Mouse (Mus musculus) cerebellum, postnatal 4 days (tissue): ENCODE results near the gene Arfgef2.

Experiments
- DNase-seq, 2 experiments: peaks; one replicate each; pipeline ENCODE4 v3.0.0; 2022; ENCODE audit warnings: low spot score in 2 of 2, mixed read lengths in 1 of 2

Arfgef2 gene

DNA sequence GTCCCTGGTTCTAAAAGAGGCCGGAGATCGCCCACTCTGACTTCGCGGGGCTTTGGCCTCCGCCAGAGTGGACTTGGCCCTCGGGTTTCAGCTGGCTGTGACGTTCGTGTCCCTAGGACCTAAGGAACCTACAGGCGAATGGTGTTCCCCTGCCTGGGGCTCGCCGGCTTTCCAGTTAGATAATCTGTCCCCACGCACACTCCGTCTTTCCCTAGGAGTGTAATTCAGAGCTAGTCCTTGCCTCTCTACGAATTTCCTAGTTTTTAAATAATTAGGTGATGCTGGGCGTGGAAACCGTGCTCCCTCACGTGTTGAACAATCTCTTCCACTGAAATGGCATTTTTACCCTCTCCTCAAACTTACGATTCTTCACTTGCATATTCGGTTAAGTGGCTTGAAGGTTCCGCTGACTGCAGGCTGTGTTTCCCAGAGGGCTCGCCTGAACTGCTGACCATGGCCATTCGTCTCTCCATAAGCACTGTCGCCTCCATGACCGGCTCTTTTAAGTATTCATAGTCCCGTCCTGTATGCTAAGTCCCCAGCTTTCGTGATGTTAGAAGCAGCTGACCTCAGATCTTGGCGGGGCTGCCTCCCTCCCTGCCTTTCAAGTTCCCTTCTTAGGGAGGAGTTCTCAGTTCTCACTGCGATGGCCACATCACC is 101.3 kb downstream of the Arfgef2 start:
- no peak for DNase-seq

DNA sequence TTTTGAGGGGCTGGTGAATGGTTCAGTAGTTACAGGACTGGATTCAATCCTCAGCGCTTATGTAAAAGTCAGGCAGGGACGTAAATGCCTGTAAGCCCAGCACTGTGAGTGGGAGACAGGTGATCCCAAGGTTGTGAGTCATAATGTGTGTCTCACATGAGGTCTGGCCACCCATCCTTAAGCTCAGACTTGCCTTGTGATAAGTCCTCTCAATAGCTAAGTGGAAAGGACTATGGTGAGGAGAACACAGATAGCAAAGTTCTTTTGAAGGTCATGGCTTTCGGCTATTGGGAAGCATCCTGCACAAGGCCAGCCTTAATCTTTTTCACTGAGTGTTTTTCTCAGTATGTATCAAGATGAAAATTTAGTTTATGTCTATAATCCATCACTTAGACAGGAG is 104.3 kb downstream of the Arfgef2 start:
- DNase-seq: no peak

DNA sequence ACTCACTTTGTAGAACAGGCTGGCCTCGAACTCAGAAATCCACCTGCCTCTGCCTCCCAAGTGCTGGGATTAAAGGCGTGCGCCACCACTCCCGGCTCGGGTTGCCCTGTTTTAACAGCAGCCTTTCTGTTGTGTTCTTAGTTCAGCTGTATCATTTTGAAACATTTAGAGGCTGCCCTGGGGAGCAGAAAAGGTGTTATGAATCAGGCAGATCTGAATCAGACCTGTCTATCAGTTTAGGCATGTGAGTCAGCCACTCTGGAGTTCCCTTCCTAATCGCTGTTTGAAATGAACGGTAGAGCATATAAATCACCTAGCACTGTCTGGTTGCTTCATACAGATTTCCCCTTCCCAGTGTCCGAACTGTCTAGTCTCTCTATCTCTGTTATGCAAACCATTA is 105.1 kb downstream of the Arfgef2 start:
- no peak for DNase-seq

DNA sequence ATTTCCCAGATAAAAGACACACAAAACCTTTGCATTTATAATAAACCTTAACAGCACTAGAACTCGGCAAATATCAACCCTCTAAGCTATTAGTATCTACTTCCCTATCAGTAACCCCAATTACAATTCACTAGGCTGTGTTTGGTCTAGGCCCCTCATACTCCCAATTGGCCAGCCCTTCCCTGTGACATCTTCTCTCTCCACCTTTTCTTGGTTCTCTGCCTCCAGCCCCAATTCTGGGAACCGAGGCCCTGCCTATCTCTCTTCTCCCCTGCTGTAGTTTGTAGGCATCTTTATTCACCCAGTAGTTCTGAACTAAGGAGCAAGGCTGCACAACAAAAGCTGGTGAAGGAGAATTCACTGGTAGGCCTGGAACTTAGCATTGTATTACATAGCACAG is 118.6 kb downstream of the Arfgef2 start:
- no peak for DNase-seq

DNA sequence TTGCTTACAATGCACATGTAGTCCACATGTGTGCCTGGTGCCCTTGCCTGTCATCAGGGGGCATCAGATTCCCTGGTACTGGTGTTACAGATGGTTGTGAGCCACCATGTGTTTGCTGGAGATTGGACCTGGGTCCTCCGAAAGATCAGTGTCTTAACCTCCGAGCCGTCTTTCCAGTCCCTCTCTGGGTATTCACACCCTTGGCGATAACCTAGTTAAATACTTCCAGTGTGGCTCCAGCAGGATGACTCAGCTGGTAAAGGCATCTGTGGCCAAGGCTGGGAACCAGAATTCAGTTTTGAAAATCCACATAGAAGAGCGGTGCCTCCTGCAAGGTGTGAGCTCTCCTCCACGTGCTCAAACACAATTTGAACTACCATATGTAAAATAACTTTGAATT is 128.6 kb downstream of the Arfgef2 start:
- DNase-seq: no peak

DNA sequence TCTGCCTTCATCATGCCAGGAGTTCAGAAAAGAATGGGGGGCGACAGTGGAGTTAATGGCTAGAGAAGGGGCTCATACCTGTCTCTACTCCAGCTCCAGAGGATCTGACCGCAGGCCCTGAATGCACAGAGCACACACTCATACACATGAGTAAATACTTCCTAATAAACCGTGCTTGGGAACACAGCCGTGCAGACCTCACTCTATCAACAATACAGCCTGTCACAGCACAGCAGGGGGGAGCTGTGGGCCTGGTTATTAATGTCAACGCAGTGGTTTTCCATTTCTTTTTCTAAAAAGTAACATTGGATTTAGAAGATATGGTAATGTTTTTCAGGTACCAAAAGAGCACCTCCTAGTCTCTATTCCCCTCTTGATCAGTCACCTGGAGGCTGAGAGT is 129.0 kb downstream of the Arfgef2 start:
- DNase-seq: no peak

DNA sequence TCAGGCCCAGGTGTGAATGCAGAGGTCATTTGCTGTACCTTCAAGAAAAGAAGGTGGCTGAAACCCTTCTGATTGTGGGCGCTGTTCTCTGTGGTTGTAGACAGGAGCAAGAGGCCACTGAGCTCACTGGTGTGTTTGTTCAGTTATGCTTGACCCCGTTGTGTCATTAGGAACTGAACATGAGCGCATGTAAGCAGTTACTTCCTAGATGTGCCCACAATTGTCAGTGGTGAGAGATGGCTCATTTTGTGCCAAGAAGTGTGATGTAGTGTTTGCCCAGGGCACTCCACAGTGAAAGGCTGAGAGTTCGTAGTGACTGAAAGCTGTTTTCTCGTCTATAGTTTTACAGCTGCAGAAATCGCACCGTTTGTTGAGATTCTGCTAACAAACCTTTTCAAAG is 130.2 kb downstream of the Arfgef2 start:
- no peak for DNase-seq

DNA sequence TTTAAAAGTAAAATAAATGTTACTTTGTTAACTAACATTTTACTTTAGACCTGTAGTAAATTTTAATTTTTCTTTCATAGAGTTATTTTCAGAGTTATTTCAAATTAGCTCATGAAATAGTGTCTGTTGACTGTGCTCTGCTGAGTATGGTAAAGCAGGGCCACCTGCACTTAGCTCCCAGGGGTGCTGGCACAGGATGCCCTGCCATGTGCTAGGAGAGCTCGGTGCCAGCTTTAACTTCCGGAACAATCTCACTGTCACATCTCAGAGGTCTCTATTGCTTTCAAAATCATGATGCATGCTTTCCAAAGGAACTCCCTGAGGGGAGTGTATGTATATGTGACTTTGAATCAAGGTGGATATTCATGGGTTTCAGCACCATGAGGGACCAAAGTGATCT is 130.8 kb downstream of the Arfgef2 start:
- DNase-seq: no peak

DNA sequence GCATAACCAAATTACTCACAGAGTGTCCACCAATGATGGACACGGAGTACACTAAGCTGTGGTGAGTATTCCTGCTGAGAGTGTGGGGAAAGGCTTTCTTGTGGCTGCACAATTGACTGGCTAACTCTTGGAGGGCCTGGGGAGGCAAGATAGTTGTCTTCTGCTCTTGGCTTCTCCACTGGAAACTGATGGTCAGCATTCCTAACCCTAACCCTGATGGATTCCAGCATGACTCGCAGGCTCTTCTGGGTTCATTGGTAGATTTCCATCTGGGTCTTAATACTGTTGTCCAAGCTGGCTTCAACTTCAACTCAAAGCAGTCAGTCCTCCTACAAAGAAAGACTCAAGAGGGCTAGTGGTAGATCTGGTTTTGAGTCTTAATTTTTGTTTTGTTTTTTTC is 137.8 kb downstream of the Arfgef2 start:
- DNase-seq: no peak

DNA sequence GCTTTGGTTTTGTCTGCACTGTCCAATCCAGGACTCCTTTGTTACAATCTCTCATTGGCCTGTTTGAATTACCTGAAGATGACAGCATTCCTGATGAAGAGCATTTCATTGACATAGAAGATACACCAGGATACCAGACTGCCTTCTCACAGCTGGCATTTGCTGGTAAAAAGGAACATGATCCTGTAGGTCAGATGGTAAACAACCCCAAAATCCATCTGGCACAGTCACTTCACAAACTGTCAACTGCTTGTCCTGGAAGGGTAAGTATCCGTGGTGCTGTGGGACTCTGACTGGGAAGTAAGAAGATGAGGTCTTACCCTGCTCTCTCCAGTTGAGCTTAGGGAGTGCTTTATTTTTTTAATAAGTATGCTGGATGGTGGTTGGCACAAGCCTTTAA is 139.0 kb downstream of the Arfgef2 start:
- DNase-seq: no peak

DNA sequence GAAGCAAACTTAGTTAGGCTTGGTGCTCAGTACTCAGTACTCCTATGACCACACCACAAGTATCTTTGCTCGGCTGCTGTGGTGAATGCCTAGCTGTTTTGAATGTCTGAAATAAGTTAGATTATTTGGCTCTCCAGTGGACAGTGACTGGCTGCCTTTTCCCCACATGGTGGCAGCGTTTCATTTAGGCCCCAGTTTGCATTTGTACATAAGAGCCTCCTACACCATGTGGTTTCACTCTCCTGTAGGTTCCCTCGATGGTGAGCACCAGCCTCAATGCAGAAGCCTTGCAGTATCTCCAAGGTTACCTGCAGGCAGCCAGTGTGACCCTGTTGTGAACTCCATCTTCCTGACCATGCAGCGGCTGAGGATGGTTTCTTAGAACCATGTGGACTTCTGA is 140.1 kb downstream of the Arfgef2 start:
- DNase-seq: no peak
